Mouse (Mus musculus) gastrocnemius, postnatal 14 days (tissue): Measurements from ENCODE around the gene Hoxb5. TPM values are rescaled to one million over a fixed set of nuclear protein-coding genes. Genes with fewer than 3 reads are reported as not detected.

Source experiments
- microRNA-seq, 2 experiments: library from miRNA; unstranded; fragments of <30 nt; microRNA quantifications; one replicate each; pipeline ENCODE4 v1.2.0; 2021
- total RNA-seq, 2 experiments: library from RNA; stranded (reverse); gene quantifications; 2 replicates each; pipeline ENCODE4 v1.2.3; 2021

The Hoxb5 gene
- total RNA-seq, 2 experiments from 2014 or later: 0.90 to 0.91 TPM

Small RNA genes within 50 kb of the gene (microRNA-seq; reads per million reads assigned to microRNA genes)
- gene Mir10a (3,662 to 4,214 reads per million in 2 experiments), gene Mir196a-1 (4.1 to 8.5 reads per million in 2 experiments)

Other genes with a start within 250 kb of the Hoxb5 start
- 10 to 100 TPM; 17.6 to 19.9 TPM for gene Ube2z, start 237.9 kb upstream of the Hoxb5 start, total RNA-seq
- gene Atp5g1, start 227.7 kb upstream of the Hoxb5 start, total RNA-seq: 1,000 to 10,000 TPM; 1,272 to 1,516 TPM
- gene Calcoco2, start 191.4 kb upstream of the Hoxb5 start, total RNA-seq: not detected
- gene Ttll6, start 169.6 kb upstream of the Hoxb5 start, total RNA-seq: not detected
- gene Hoxb13, start 109.0 kb upstream of the Hoxb5 start, total RNA-seq: not detected
- gene Hoxb9, start 31.9 kb upstream of the Hoxb5 start, total RNA-seq: under 1 TPM; 0.49 to 0.59 TPM
- under 1 TPM; 0.71 to 0.74 TPM for gene Hoxb8, start 21.4 kb upstream of the Hoxb5 start, total RNA-seq
- gene Hoxb7, start 16.7 kb upstream of the Hoxb5 start, total RNA-seq: 1 to 10 TPM; 1.5 to 1.6 TPM
- gene Hoxb6, start 10.9 kb upstream of the Hoxb5 start, total RNA-seq: under 1 TPM; 0.43 to 0.75 TPM
- gene Hoxb4, start 14.9 kb downstream of the Hoxb5 start, total RNA-seq: under 1 TPM; 0.51 to 0.53 TPM
- under 1 TPM; 0.66 to 0.80 TPM for gene Hoxb3, start 20.0 kb downstream of the Hoxb5 start, total RNA-seq
- 1 to 10 TPM in 1 of 2 experiments, under 1 TPM in 1; 0.51 to 1.1 TPM for gene Hoxb2, start 47.2 kb downstream of the Hoxb5 start, total RNA-seq
- gene Hoxb1, start 62.4 kb downstream of the Hoxb5 start, total RNA-seq: not detected
- under 1 TPM in 1 of 2 experiments, not detected in 1; 0.20 TPM for gene Skap1, start 161.3 kb downstream of the Hoxb5 start, total RNA-seq